Mouse (Mus musculus): ENCODE results near the gene Rapgef5. TPM values are rescaled to one million over a fixed set of nuclear protein-coding genes. Genes with fewer than 3 reads are reported as not detected.

The Rapgef5 gene
- polyA plus RNA-seq, 1 experiment from 2014 or later = 5.6 TPM

GRCm38 (mm10) chr12:117700927-117701326 is 184.6 kb downstream of the Rapgef5 start:
- no peak for DNase-seq (ENCODE audit: low spot score)
- TF ChIP-seq EP300 (optimal IDR thresholded peaks at IDR 0.05) = no peak
- TF ChIP-seq CTCF (IDR thresholded peaks at IDR 0.05; ENCODE audit: low read depth) = no peak
- ATAC-seq (ENCODE audit: low FRiP score, low TSS enrichment) = no peak
- no peak overlapping the region for H3K4me2 ChIP-seq (replicated peaks; ENCODE audit: low read depth)
- no peak overlapping the region for H3K4me3 ChIP-seq (ENCODE audit: low read depth, low read length)
- WGBS = 62% methylated on average over 6 of the region's 6 CpGs
- no peak overlapping the region for H3K9ac ChIP-seq (ENCODE audit: low read length)
- H3K36me3 ChIP-seq (ENCODE audit: control insufficient read depth, insufficient read depth, low read length) = no peaks in the 10 kb centered on the region
- no peaks in the 10 kb centered on the region; the same call in 1 of the 2 replicates for H3K4me1 ChIP-seq (replicated peaks; ENCODE audit: control insufficient read depth, insufficient read depth)
- H3K27ac ChIP-seq (replicated peaks) = no peak overlapping the region
- H3K9me3 ChIP-seq (ENCODE audit: control insufficient read depth, low read length) = no peaks in the 10 kb centered on the region
- H3K27me3 ChIP-seq (ENCODE audit: control insufficient read depth, insufficient read depth, low read length) = no peaks in the 10 kb centered on the region

GRCm38 (mm10) chr12:117702291-117702690 is 186.0 kb downstream of the Rapgef5 start:
- H3K4me1 ChIP-seq (replicated peaks; ENCODE audit: control insufficient read depth, insufficient read depth) = no peaks in the 10 kb centered on the region; the same call in 1 of the 2 replicates
- no peaks in the 10 kb centered on the region for H3K27me3 ChIP-seq (ENCODE audit: control insufficient read depth, insufficient read depth, low read length)
- no peaks in the 10 kb centered on the region for H3K9me3 ChIP-seq (ENCODE audit: control insufficient read depth, low read length)
- TF ChIP-seq CTCF (IDR thresholded peaks at IDR 0.05; ENCODE audit: low read depth) = no peak
- TF ChIP-seq EP300 (optimal IDR thresholded peaks at IDR 0.05) = no peak
- no peak overlapping the region for H3K27ac ChIP-seq (replicated peaks)
- ATAC-seq (ENCODE audit: low FRiP score, low TSS enrichment) (no peak), DNase-seq (ENCODE audit: low spot score) (no peak)
- no peaks in the 10 kb centered on the region for H3K36me3 ChIP-seq (ENCODE audit: control insufficient read depth, insufficient read depth, low read length)
- no peak overlapping the region for H3K4me3 ChIP-seq (ENCODE audit: low read depth, low read length)
- no peak overlapping the region for H3K9ac ChIP-seq (ENCODE audit: low read length)
- WGBS = 93% methylated on average over 8 of the region's 8 CpGs
- H3K4me2 ChIP-seq (replicated peaks; ENCODE audit: low read depth) = no peak overlapping the region

GRCm38 (mm10) chr12:117702928-117703327 is 186.6 kb downstream of the Rapgef5 start:
- DNase-seq (ENCODE audit: low spot score) (no peak), ATAC-seq (ENCODE audit: low FRiP score, low TSS enrichment) (no peak)
- H3K9me3 ChIP-seq (ENCODE audit: control insufficient read depth, low read length) = no peaks in the 10 kb centered on the region
- no peaks in the 10 kb centered on the region for H3K36me3 ChIP-seq (ENCODE audit: control insufficient read depth, insufficient read depth, low read length)
- H3K27me3 ChIP-seq (ENCODE audit: control insufficient read depth, insufficient read depth, low read length) = no peaks in the 10 kb centered on the region
- TF ChIP-seq CTCF (IDR thresholded peaks at IDR 0.05; ENCODE audit: low read depth) (no peak), EP300 (optimal IDR thresholded peaks at IDR 0.05) (no peak)
- no peaks in the 10 kb centered on the region; the same call in 1 of the 2 replicates for H3K4me1 ChIP-seq (replicated peaks; ENCODE audit: control insufficient read depth, insufficient read depth)
- no peak overlapping the region for H3K4me2 ChIP-seq (replicated peaks; ENCODE audit: low read depth)
- 87% methylated on average over 9 of the region's 9 CpGs for WGBS
- H3K27ac ChIP-seq (replicated peaks) = no peak overlapping the region
- no peak overlapping the region for H3K4me3 ChIP-seq (ENCODE audit: low read depth, low read length)
- no peak overlapping the region for H3K9ac ChIP-seq (ENCODE audit: low read length)

- ATAC-seq (ENCODE audit: low FRiP score, low TSS enrichment) (no peak), DNase-seq (ENCODE audit: low spot score) (no peak)
- Histone ChIP-seq H3K36me3 (ENCODE audit: control insufficient read depth, insufficient read depth, low read length) (no peaks in the 10 kb centered on the region), H3K4me3 (ENCODE audit: low read depth, low read length) (no peak overlapping the region), H3K4me2 (replicated peaks; ENCODE audit: low read depth) (no peak overlapping the region), H3K9me3 (ENCODE audit: control insufficient read depth, low read length) (no peaks in the 10 kb centered on the region), H3K27ac (replicated peaks) (no peak overlapping the region), H3K9ac (ENCODE audit: low read length) (no peak overlapping the region), H3K4me1 (replicated peaks; ENCODE audit: control insufficient read depth, insufficient read depth) (no peaks in the 10 kb centered on the region; the same call in 1 of the 2 replicates), H3K27me3 (ENCODE audit: control insufficient read depth, insufficient read depth, low read length) (no peaks in the 10 kb centered on the region)
- TF ChIP-seq EP300 (optimal IDR thresholded peaks at IDR 0.05) (no peak), CTCF (IDR thresholded peaks at IDR 0.05; ENCODE audit: low read depth) (no peak)
- 63% methylated on average over 2 of the region's 2 CpGs for WGBS
Measured at GRCm38 (mm10) chr12:117703413-117703812, 187.1 kb downstream of the Rapgef5 start.

GRCm38 (mm10) chr12:117705308-117705707 is 189.0 kb downstream of the Rapgef5 start:
- TF ChIP-seq EP300 (optimal IDR thresholded peaks at IDR 0.05) = no peak
- TF ChIP-seq CTCF (IDR thresholded peaks at IDR 0.05; ENCODE audit: low read depth) = no peak
- no peak for DNase-seq (ENCODE audit: low spot score)
- Histone ChIP-seq H3K4me2 (replicated peaks; ENCODE audit: low read depth) (no peak overlapping the region), H3K4me3 (ENCODE audit: low read depth, low read length) (no peak overlapping the region), H3K9ac (ENCODE audit: low read length) (no peak overlapping the region), H3K27ac (replicated peaks) (no peak overlapping the region), H3K27me3 (ENCODE audit: control insufficient read depth, insufficient read depth, low read length) (no peaks in the 10 kb centered on the region), H3K36me3 (ENCODE audit: control insufficient read depth, insufficient read depth, low read length) (no peaks in the 10 kb centered on the region), H3K9me3 (ENCODE audit: control insufficient read depth, low read length) (no peaks in the 10 kb centered on the region), H3K4me1 (replicated peaks; ENCODE audit: control insufficient read depth, insufficient read depth) (no peaks in the 10 kb centered on the region)
- ATAC-seq (ENCODE audit: low FRiP score, low TSS enrichment) = no peak
- 88% methylated on average over 3 of the region's 3 CpGs for WGBS

- H3K27ac ChIP-seq (replicated peaks) = no peak overlapping the region
- no peaks in the 10 kb centered on the region for H3K4me1 ChIP-seq (replicated peaks; ENCODE audit: control insufficient read depth, insufficient read depth)
- no peak for DNase-seq (ENCODE audit: low spot score)
- H3K36me3 ChIP-seq (ENCODE audit: control insufficient read depth, insufficient read depth, low read length) = no peaks in the 10 kb centered on the region
- no peak for ATAC-seq (ENCODE audit: low FRiP score, low TSS enrichment)
- no peaks in the 10 kb centered on the region for H3K27me3 ChIP-seq (ENCODE audit: control insufficient read depth, insufficient read depth, low read length)
- H3K4me3 ChIP-seq (ENCODE audit: low read depth, low read length) = no peak overlapping the region
- no peaks in the 10 kb centered on the region for H3K9me3 ChIP-seq (ENCODE audit: control insufficient read depth, low read length)
- no peak for TF ChIP-seq CTCF (IDR thresholded peaks at IDR 0.05; ENCODE audit: low read depth)
- TF ChIP-seq EP300 (optimal IDR thresholded peaks at IDR 0.05) = no peak
- H3K4me2 ChIP-seq (replicated peaks; ENCODE audit: low read depth) = no peak overlapping the region
- WGBS = 72% methylated on average over 12 of the region's 12 CpGs
- no peak overlapping the region for H3K9ac ChIP-seq (ENCODE audit: low read length)
Measured at GRCm38 (mm10) chr12:117709280-117709679, 193.0 kb downstream of the Rapgef5 start.

Measured in stomach, postnatal 0 days (tissue).